ENCODE assay signal across 14 mouse cellular contexts in the genomic region with DNA sequence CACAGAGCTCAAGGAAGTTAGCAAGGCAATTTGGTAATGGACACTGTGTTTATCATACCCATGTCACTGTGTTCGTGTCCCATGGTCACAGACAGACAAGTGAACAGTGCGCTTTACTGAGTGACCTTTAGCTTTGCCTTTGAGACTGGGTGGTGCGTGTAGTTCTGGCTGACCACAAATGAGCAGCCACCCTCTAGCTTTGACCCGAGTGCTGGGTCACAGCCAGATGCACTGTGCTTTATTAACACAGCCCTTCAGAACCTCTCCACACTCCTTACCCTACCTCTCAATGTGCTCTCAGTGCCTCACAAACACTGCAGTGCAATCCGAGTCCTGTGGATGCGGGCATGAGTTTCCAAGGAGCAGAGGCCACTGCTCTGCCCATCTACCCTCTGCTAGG. TPM values are rescaled to one million over a fixed set of nuclear protein-coding genes. Genes with fewer than 3 reads are reported as not detected.
A peak's percentile ranks its signal among the peaks of the same experiment; 100 is the strongest.
DNase-seq lines count a peak whose midpoint lies in the region; ATAC-seq and TF ChIP-seq lines count a peak whose summit lies in the region.
"Had no signal": no experiment of that assay in that cellular context is flagged by ENCODE, and none has a peak within 500 bp of the region (broad histone marks: within the 10 kb centered on the region; RNA-seq: fewer than 3 reads in every experiment).

No protein-coding gene starts in this region.

- H3K36me3 ChIP-seq in megakaryocyte, embryonic 14.5 days (replicated peaks; ENCODE audit: low read length), result peaks cover 67% of the 10 kb centered on the region
- H3K36me3 ChIP-seq in liver, postnatal 0 days (replicated peaks; ENCODE audit: insufficient read depth, low read length), result 0 out of 2 replicates have a peak, but pooled peaks cover 14% of the 10 kb centered on the region
- H3K36me3 ChIP-seq: embryonic facial prominence, embryonic 15.5 days had no signal

- H3K27ac ChIP-seq in gastrocnemius, adult 2 months, result peak overlapping the region; percentile 57
- H3K27ac ChIP-seq in liver, postnatal 0 days (ENCODE audit: low read depth), result peak overlapping the region; percentile 83
- H3K27ac ChIP-seq: embryonic facial prominence, embryonic 15.5 days; lung, embryonic 15.5 days had no signal

- H3K27me3 ChIP-seq in megakaryocyte, embryonic 14.5 days (replicated peaks), result no peaks in the 10 kb centered on the region
- no peaks in the 10 kb centered on the region for H3K27me3 ChIP-seq in liver, postnatal 0 days (ENCODE audit: insufficient read depth, low read length)
- H3K27me3 ChIP-seq: embryonic facial prominence, embryonic 15.5 days; lung, embryonic 15.5 days had no signal

- no peak for TF ChIP-seq CTCF in gastrocnemius, adult 2 months (IDR thresholded peaks at IDR 0.05)
- no peak for TF ChIP-seq CTCF in liver, postnatal 0 days (IDR thresholded peaks at IDR 0.05; ENCODE audit: low read depth)

- intact Hi-C loops in gastrocnemius, adult 2 months (cut with DNase I), result no loop called here

- peaks cover 79% of the 10 kb centered on the region for H3K4me1 ChIP-seq in megakaryocyte, embryonic 14.5 days
- H3K4me1 ChIP-seq in liver, postnatal 0 days (ENCODE audit: insufficient read depth), result peaks cover 50% of the 10 kb centered on the region

- H3K9ac ChIP-seq in liver, postnatal 0 days (replicated peaks), result no peak overlapping the region
- H3K9ac ChIP-seq: embryonic facial prominence, embryonic 15.5 days; lung, embryonic 15.5 days had no signal

- no peak overlapping the region for H3K4me2 ChIP-seq in liver, postnatal 0 days (ENCODE audit: low read depth, low read length)
- H3K4me2 ChIP-seq: embryonic facial prominence, embryonic 15.5 days; lung, embryonic 15.5 days had no signal

- ATAC-seq in megakaryocyte, adult 5-6 weeks (ENCODE audit: poor library complexity, severe bottlenecking), result no peak
- peak; percentile 48 for ATAC-seq in liver, postnatal 0 days

- no peak for DNase-seq in gastrocnemius, adult 2 months
- no peak for DNase-seq in gastrocnemius, postnatal 10 days
- DNase-seq in liver, postnatal 0 days, result peak; percentile 40
- no peak for DNase-seq in right cerebral cortex, postnatal 4 days
- no peak for DNase-seq in urinary bladder, adult 18-20 months (ENCODE audit: low spot score in 2 of 2)
- DNase-seq in frontal cortex, postnatal 10 days (ENCODE audit: low spot score in 2 of 2), result no peak
- DNase-seq: B cell, adult 2 months; cerebellum, postnatal 25 days; thymus, postnatal 36 days had no signal

- H3K9me3 ChIP-seq in megakaryocyte, embryonic 14.5 days, result no peaks in the 10 kb centered on the region
- H3K9me3 ChIP-seq in liver, postnatal 0 days (ENCODE audit: low read length), result no peaks in the 10 kb centered on the region
- H3K9me3 ChIP-seq: embryonic facial prominence, embryonic 15.5 days; lung, embryonic 15.5 days had no signal

- no peak for TF ChIP-seq EP300 in liver, postnatal 0 days (IDR thresholded peaks at IDR 0.05; ENCODE audit: low read depth)

- no peak overlapping the region for H3K4me3 ChIP-seq in gastrocnemius, adult 2 months
- peak overlapping the region; percentile 14 for H3K4me3 ChIP-seq in megakaryocyte, embryonic 14.5 days (replicated peaks)
- no peak overlapping the region for H3K4me3 ChIP-seq in liver, postnatal 0 days (ENCODE audit: low read depth, low read length)
- H3K4me3 ChIP-seq: embryonic facial prominence, embryonic 15.5 days; lung, embryonic 15.5 days; myocyte had no signal

- 61% methylated on average over 6 of the region's 6 CpGs for WGBS in liver, postnatal 0 days (ENCODE audit: insufficient replicate concordance)

RNA-seq across cellular contexts. Expression of a gene that starts 27.3 kb away (rescaled TPM):
- total RNA-seq in gastrocnemius, adult 2 months (2021), result 100 to 1,000 TPM; 182 to 201 TPM
- 10 to 100 TPM; 76.7 to 78.6 TPM for total RNA-seq in gastrocnemius, postnatal 10 days (2021)
- polyA plus RNA-seq in megakaryocyte, embryonic 14.5 days (2012; ENCODE audit: insufficient read depth, low replicate concordance), result 15.2 and 42.6 TPM in 2 replicates
- total RNA-seq in megakaryocyte, adult 5-6 weeks (2015), result 40.4 and 43.6 TPM in 2 replicates
- 60.4 and 72.7 TPM in 2 replicates for total RNA-seq in megakaryocyte, adult 5-6 weeks (2017)
- polyA plus RNA-seq in liver, postnatal 0 days (2015; fragmentation: Nextera tagmentation; extraction: Ambion mirVana), result 23.8 and 24.7 TPM in 2 replicates

RNA-seq across cellular contexts. Expression of a gene that starts 44.8 kb away (rescaled TPM):
- total RNA-seq in gastrocnemius, adult 2 months (2021), result 10 to 100 TPM; 68.3 to 71.2 TPM
- total RNA-seq in gastrocnemius, postnatal 10 days (2021), result 10 to 100 TPM; 93.1 to 94.1 TPM
- 400 and 415 TPM in 2 replicates for polyA plus RNA-seq in megakaryocyte, embryonic 14.5 days (2012; ENCODE audit: insufficient read depth, low replicate concordance)
- total RNA-seq in megakaryocyte, adult 5-6 weeks (2015), result 109 and 136 TPM in 2 replicates
- total RNA-seq in megakaryocyte, adult 5-6 weeks (2017), result 97.1 and 98.6 TPM in 2 replicates
- 96.2 and 99.0 TPM in 2 replicates for polyA plus RNA-seq in liver, postnatal 0 days (2015; fragmentation: Nextera tagmentation; extraction: Ambion mirVana)
